Mouse (Mus musculus) c-Kit-negative CD71-positive TER-119-positive erythroid progenitor cells, embryonic 14.5 days (primary cell): ENCODE measurements around the gene Dstyk.

ENCODE experiments used
- DNase-seq: peaks from one replicate; pipeline ENCODE4 v3.0.0-alpha.2; 2013; ENCODE audit warnings: low read depth, low spot score

Gene Dstyk

DNA sequence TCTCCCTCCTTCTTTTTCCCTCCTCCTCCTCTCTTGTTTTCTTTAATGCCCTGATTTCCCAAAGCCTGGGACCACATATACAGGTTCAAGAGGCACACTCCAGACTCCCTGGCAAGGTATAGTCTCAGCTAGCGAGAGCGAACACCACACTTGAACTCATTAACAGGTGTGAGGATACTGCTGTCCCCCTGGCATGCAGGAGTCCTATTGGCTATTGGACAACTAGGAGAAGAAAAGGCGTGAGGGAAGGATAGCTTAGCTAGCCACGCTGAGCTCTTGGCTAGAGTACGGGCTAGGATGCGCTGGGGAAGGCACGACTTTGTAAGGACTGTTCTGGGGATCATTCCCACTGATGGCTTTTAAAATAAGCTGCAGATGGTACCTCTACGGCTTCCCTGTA lies 94.8 kb downstream of the Dstyk start:
- no peak for DNase-seq

DNA sequence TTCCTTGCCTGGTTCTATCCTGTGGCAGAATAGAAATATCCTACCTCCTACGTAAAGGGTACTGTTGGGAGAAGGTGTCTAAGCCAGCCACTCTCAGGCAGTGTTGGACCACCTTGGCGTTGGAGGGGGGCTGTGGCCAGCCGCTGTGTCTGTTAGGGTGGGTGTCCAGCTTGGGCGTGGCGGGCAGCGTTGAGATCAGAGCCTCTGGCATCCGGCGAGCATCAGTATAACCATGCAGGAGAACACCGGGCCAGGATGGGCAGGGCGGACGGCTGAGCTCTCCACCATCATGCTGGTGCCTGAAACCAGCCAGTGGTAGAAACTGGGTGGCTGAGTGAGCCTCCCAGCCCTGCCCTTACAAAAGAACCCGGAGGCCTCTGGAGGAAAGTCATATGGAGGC lies 98.0 kb downstream of the Dstyk start:
- DNase-seq = no peak
